Mouse (Mus musculus) MN1 (cell line): ENCODE measurements around the gene Dhx58.
"Not testable (repeated sequence)": the region's sequence is repeated elsewhere in the genome, so short reads cannot be mapped to it uniquely, and the experiment has no call there.

Source experiments
- DNase-seq: peaks from one replicate; pipeline ENCODE4 v3.0.0-alpha.2; 2016; ENCODE audit warnings: low spot score

The Dhx58 gene

DNA sequence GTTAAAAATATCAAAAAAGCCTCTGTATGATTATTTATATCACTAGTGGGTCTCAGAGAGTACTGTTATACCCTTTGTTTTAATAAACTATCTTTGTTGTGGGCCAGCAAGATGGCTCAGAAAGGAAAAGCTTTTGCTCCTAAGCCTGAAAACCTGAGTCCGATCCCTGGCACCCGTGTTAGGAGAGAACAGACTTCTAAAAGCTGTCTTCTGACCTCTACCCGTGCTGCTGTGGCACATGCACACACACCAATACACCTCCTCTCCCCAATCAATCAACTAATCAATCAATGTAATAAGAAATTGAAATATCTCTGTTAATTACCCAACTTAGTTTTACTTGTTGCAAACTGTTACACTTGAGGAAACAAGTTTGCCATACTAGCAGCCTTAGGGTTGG is 3.4 kb downstream of the Dhx58 start:
- DNase-seq = no peak

DNA sequence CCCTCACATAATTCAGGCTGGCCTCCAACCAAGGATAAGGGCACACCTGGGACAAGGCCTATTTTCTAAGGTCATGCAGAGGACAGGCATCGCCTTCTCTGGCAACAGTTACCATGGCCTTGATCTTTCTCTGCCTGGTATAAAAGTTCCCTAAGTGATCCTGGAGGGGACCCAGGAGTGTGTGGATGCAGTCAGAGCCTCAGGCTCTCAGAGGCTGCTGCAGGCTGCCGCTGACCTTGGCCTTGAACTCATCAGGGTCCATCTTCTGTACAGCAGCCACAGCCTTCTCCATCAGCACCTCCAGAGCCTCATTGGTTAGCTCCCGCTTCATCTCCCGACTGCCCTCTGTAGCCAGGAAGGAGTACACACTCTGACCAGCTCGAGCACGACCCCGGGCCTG is 6.2 kb downstream of the Dhx58 start:
- DNase-seq = no peak

DNA sequence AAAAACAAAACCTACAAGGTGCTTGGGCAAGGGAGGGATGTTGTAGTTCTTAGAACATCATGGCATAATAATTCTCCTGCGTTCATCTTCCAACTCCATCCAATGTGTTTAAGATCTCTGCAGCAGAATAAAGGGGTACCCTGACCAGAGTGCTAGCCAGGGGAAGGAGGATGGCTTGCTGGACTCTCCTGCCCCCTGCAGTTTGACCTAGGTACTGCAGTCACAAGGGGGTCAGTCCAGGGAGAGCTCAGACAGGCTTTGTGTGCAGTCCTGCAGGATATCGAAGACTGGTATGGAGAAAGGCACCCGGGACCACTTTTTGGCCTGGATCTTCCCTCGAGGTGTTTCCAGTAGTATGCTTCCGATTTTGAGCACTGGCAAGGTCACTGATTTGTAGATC is 9.1 kb downstream of the Dhx58 start:
- DNase-seq = peak; percentile 59

DNA sequence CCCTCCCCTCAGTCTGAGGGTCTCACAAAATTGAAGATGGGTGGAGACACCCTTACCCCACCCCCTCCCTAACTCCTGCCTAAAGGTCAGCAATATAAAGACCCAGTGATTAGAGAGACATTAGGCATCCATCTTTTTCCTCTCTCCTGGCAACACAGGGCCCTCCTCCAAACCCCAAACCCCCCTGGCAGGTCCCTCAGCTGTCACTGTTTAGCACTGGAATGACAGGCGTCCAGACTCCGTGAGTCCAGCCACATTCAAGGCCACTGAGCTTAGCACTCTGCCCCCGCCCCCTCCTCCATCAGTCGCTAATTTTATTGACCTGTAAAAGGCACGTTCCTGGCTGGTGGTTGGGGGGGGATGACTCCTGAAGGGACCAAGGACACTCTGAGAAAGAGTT is 10.9 kb downstream of the Dhx58 start:
- DNase-seq = no peak

DNA sequence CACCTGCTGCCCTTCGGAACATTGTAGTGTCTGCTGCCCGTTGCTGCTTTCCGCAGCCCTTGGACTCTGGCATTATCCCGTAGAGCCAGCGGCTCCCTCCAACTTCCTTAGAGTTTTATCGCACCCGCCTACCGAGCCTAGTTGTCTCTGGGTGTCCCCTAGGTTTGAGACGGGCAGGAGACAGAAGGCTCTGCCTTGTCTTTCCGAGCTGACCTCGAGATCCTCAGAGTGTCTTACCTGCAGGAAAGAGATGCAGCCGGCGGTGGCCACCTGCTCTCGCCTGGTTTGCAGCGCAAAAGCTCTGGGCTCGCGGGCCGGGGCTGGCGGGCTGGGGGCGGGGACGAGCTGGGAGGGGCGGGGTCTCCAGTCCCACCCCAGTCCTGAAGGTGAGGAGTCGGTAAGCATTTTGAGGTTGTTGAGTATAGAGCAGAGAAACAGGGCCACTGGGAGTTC is 11.9 kb downstream of the Dhx58 start, which contains the start of gene Zfp385c:
Gene Zfp385c (minus strand): TSS at position 292 of the 453 bp plus-strand sequence.
- DNase-seq = no peak

DNA sequence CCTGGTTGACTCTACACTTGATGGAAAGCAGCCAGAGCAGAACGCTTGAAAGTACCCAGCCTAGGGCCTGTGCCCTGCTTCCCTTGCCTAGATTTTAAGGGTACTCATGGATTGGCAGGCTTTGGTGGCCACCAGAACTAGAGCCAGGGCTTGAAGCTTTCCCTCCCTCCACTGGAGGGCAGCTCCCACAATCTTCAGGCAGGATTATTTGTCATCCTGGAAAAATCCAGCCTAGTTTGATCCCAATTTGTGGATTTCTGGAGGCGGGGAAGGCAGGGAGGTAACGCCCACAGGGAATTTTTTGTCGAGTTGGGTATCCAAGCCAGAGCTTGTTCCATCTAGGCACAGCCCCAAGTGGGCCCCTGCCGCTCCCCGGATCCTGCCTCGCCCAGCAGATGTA is 13.7 kb downstream of the Dhx58 start:
- no peak for DNase-seq

DNA sequence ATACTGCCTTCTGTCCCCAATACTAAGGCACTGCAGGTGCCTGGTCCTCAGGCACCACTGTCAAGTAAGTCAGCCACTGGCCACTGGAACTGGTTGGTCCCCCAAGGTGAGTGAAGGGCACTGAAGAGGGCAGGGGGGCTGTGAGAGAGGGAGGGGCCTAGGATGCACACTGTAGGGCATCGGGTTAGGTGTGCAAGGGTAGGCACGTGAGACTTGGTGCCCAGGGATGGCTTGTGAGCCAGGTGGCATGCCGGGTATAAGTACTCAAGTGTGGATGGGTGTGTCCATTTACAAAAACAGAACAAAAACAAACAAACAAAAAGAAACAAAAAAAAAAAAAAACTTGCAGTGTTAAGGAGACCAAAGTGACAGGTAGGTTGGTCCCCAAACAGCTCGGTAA is 15.6 kb downstream of the Dhx58 start:
- no peak for DNase-seq

DNA sequence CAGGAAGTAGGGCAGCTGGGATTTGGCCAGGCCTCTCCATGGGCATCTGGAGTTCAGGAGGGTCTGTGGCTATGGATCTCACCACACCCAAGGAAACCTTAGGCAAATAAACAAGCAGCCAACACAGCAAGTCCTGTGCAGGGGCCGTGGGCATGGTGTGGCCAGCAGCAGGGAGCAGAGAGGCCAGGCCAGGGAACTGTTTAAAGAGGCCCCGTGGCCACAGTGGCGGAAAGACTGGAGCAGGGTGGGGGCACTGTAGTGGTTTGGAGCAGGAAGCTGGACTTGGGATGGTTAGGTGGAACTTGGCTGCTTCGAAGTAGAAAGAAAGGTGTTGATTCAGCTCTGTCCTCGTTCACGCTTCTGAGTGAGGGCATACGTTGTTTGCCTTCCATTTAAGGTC is 16.8 kb downstream of the Dhx58 start:
- no peak for DNase-seq

DNA sequence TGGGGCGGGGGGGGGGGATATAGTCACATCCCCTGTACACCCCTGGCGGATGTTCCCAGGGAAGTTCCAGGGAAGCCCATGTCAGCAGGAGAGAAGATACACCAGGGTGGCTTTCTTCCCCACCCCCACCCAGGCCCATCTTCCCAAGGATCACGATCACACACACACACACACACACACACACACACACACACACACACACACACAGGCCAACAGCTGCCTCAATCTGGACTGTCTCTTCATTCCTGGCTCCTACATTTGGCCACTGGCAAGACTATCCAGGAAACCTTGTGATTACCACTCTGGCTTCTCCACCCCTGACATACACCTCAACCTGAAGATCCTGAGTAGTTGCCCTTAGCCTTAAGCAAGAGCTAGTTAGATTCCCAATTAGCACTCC is 18.7 kb downstream of the Dhx58 start:
- no peak for DNase-seq

DNA sequence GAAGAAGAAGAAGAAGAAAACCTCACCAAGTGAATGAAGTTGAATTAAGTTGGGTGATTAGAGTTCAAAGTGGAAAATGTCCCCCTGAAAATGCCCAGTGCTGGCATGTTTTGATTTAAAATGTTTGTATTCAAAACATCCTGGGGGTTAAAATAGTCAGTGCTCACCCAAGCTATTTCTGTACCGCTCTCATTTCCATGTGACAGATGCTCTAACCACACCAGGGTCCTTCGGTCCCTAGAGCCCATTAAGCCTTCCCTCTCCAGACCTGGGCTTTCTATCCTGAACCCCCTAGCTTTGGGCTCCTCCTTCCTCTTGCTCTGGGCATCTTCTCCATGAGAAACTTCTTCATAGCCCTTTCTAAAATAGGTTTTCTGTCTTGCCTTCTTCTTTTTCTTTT is 20.0 kb downstream of the Dhx58 start:
- DNase-seq = no peak

DNA sequence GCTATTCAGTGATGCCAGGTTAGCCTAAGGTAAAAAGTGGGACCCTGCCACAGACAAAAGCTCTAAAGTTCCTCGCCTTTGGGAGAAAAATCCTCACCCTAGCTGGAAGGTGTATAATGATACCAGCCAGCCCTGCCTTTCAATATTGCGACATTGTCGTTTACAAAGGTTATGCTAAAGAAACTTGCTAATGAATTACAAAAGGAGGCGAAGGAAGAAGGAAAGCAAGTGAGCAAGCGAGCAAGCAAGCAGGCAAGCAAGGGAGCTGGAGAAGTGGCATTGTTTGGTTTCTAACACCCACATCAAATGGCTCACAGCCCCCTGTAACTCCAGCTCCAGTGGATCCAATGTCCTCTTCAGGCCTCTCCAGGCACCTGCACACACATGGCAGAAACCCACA is 21.5 kb downstream of the Dhx58 start:
- no peak for DNase-seq

DNA sequence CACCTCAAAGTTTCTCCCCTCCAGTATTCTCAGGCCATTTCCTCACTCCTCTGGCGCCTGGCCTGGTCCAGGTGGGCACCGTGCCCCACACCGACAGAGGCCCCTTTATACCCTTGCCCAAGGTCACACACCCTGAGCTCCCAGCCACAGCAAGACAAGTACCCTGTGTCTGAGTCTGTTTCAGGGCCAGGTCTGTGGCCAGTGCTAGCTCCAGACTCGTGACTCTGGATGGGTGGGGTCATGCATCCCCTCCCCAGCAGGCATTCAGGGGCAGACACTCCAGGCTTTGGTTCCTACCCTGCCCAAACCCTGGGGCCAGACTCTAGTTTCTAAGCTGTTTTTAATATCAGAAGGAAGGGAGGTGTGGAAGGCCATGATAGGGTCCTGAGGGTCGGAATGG is 22.2 kb downstream of the Dhx58 start:
- DNase-seq = no peak

DNA sequence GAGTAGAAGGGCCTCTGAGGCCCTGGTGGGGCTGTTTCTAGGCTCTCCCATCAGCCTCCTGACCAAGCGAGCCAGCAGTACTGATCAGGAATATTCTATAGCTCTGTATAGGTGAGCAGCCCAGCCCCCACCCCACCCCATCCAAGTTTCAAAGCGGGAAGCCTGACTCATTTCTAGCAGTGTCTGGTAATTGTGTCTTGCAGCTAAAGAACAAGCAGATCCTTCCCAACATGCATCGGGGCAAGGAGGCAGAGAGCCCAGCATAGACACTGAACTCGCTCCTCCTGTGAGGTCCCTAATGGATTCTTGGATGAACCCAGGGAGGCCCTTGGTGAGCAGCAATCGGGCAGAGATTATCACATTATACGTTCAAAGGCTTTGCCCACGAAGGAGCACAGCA is 26.3 kb downstream of the Dhx58 start:
- no peak for DNase-seq

DNA sequence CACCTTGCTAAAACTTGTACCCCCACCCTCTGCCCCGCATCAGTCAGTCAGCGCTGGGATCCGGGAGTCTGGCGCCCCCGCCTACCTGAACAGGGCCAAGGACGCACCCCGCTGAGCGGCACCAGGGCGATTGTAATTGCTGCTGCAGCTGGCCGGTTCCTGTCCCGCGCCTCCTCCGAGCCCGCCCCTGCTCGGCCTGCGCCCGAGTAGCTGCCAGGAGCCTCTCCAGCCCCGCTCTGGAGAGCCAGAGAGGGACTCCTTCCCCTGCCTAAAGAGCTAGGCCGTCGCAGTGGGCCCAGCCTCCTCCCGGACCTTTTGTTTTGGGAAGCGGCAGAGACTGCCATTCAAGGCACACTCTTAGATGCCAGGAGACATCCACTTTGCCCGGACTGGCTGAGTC is 30.9 kb downstream of the Dhx58 start:
- DNase-seq = peak; percentile 28

DNA sequence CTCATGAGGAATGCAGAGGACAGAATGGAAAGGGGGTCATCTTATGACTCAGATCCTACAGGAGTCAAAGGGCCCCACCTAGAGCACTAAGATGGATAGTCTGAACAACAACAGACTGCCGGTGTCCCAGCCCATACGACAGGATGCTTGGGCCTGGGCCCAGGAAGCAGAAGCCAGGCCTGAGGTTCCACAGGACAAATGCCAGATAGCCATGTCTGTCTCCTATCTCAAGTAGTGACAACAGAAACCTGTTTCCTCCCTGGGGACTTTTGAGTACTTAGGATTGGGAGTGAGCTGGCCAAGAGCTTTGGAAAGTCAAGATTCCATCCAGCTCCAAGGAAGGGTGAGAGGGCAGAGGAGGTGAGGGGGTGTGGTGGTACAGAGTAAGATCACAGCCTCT is 32.1 kb downstream of the Dhx58 start:
- DNase-seq = peak; percentile 80

DNA sequence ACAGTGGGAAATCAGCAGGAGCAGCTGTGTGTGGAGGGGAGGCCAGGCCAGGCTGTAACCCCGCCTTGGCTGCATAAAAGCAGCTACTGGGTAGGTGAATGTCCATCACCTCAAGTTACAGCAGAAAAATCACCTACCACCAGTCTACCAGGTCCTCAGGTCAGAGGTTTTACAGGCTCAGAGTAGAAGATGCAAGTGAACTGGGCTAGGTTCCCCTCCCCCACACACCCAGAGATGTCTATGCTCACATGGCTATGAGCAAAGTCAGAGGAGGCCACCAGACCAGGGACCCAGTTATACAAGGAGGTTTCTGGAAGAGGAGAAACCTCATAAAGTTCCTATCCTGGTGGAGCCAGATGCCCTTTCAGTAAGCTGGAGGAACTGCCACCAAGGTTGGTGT is 33.0 kb downstream of the Dhx58 start:
- DNase-seq = no peak

DNA sequence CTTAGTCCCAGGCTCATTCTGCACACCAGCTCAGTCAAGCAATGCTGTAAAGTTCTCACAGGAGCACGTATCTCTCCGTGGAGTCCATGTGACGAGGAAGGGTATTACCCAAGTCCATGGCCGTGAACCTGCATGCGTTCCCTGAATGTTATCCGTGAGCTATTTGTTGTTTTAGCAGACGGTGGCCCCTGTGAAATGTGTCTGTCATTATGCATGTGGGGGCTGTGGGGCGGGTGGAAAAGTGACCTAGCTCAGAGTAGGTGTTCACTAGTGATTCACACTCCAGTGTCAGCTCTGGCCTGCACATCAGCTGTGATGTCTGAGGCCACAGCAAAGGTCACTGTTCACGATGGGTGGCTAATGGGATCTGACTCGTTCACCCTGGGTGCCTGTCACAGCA is 44.3 kb downstream of the Dhx58 start:
- DNase-seq = no peak

DNA sequence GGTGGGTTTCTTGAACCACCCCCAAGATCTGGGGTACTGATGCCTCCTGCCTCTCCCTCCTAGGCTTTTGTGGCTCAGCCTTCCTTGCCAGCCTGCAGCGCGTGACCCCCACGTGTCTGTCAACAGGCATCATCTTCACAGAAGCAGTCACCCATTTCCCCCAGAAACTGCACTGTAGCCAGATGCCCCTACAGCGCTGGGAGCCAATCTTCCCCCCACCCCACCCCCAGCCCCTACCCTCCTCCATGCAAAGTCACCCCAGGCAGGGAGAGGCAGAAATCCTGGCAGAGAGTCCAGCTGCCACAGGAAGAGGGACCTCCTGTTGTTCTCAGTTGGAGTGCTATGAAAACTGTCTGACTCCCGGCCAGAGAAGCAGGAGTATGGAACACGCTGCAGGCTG is 47.6 kb downstream of the Dhx58 start:
- DNase-seq = peak; percentile 59

DNA sequence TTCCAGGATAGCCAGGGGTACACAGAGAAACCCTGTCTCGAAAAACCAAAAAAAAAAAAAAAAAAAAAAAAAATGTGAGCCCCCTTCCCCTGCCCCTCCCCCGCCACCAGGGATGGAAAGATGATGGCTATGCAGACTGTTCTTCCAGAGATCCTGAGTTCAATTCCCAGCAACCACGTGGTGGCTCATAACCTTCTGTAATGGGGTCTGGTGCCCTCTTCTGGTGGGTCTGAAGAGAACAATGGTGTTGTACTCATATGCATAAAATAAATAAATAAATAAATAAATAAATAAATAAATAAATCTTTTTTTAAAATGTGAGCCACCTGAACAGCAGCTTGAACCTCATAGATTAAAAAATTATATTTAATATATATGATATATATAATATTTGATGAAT is 48.5 kb downstream of the Dhx58 start:
- DNase-seq = not testable (repeated sequence)

DNA sequence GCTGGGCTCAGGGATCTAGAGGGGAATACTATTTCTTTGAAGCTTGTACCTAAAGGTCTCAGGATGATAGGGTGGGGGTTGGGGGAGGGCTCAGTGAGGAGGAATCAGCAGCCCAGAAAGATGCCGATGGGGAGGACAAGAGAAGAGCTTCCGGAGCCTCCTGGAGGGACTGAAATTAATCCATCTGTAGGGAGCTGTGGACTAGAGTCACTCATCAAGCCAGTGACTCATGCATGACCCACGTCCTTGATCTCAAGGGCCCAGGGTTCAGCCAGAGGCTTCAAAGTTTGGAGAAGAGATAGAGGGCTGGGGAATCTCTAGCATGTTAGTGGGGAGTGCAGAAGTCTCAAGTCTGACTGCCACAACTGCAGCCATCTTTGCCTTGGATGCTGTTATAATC is 52.3 kb downstream of the Dhx58 start:
- no peak for DNase-seq

DNA sequence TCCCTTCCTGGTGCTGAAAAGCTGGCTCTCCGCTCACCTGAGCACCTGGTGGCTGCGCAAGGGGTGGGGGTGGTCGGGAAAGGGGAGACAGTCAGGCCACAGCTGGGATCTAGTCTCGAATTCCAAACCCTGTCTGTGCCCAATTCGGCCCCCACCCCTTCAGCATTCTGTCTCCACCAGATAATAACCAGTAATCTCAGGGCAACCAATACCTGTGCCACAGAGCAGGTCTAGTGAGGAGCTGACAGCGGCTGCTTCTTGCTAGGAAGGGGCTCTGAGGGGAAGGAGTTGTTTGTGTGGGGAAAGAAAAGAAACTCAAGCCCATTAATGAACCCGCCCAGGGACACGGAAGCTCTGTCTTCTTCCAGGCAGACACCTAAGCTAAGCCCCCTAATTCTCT is 52.9 kb downstream of the Dhx58 start:
- DNase-seq = no peak

DNA sequence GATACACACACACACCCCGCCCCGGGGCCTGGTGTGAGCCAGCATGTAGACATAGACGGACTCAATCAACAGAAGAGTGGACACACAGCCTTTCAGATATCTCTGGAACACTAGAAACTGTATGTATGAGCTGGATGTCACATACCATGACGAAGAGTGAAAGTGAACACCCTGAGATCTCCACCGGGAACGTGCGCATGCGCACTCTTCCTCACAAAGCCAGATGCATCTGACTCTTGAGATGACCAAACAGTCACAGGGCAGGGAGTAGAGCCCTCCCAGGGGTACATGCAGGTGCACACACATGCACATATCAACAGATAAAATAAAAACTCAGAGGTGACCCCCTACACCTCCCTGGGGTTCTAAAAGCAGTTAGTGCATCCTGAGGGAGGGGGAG is 55.7 kb downstream of the Dhx58 start:
- DNase-seq = peak; percentile 45

DNA sequence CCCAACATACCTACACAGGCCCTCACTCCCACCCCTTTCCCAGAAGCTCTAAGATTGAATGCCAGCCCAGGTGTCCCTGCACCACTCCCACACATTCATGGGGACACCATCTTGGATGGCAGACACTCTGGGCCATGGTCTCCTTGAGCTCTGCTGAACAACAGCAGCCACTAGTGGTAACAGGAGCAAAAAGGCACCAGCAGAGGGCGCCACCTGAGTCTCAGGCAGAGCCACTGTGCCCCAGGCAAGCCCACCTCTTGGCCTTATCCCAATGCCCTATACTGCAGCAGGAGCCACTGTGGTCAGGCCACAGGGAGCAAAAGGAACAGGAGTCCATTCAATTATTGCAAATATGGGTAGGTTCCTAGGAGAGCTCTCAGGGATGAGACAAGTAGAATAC is 57.8 kb downstream of the Dhx58 start:
- DNase-seq = peak; percentile 40
